Mouse (Mus musculus) liver, postnatal 0 days (tissue): ENCODE data around the gene Slc37a2. TPM values are rescaled to one million over a fixed set of nuclear protein-coding genes. Genes with fewer than 3 reads are reported as not detected.

ENCODE experiments used
- ATAC-seq: fragments of 200-750 bp; cut with Nextera tagmentation; 2 replicates; pipeline ENCODE4 v1.8.0; 2017; ENCODE audit warnings: mild to moderate bottlenecking, moderate library complexity
- DNase-seq: peaks from one replicate; pipeline ENCODE4 v3.0.0-alpha.2; 2016
- H3K27ac ChIP-seq: fragments of 300-500 bp; sonication (generic); 2 replicates; pipeline ENCODE4 v1.5.1; 2014; ENCODE audit warnings: antibody characterized with exemption, moderate library complexity, mild to moderate bottlenecking, low read depth
- H3K27me3 ChIP-seq: fragments of 300-500 bp; sonication (generic); 2 replicates; pipeline ENCODE4 v1.6.1; 2014; ENCODE audit warnings: low read length, control low read depth, mixed read lengths; ENCODE audit not compliant: insufficient read depth
- H3K36me3 ChIP-seq: fragments of 300-500 bp; sonication (generic); replicated peaks from 2 replicates; pipeline ENCODE4 v1.6.1; 2014; ENCODE audit warnings: mild to moderate bottlenecking, control low read depth, low read length, moderate library complexity, mixed read lengths; ENCODE audit not compliant: insufficient read depth
- H3K4me1 ChIP-seq: fragments of 300-500 bp; sonication (generic); 2 replicates; pipeline ENCODE4 v1.6.1; 2014; ENCODE audit warnings: antibody characterized with exemption, mild to moderate bottlenecking, control low read depth; ENCODE audit not compliant: insufficient read depth
- H3K4me2 ChIP-seq: fragments of 300-500 bp; sonication (generic); 2 replicates; pipeline ENCODE4 v1.6.1; 2014; ENCODE audit warnings: low read depth, mild to moderate bottlenecking, low read length, moderate library complexity, mixed read lengths
- H3K4me3 ChIP-seq: fragments of 300-500 bp; sonication (generic); 2 replicates; pipeline ENCODE4 v1.5.1; 2014; ENCODE audit warnings: low read depth, low read length
- H3K9ac ChIP-seq: fragments of 300-500 bp; sonication (generic); replicated peaks from 2 replicates; pipeline ENCODE4 v1.6.1; 2014; ENCODE audit warnings: mild to moderate bottlenecking, moderate library complexity
- H3K9me3 ChIP-seq: fragments of 300-500 bp; sonication (generic); 2 replicates; pipeline ENCODE4 v1.6.1; 2016; ENCODE audit warnings: mild to moderate bottlenecking, control low read depth, low read length, mixed read lengths
- CTCF ChIP-seq: sonication (generic); IDR thresholded peaks from 2 replicates; pipeline ENCODE4 v1.5.1; 2016; ENCODE audit warnings: antibody characterized with exemption, low read depth
- EP300 ChIP-seq: IDR thresholded peaks from 2 replicates; pipeline ENCODE4 v1.6.1; 2016; ENCODE audit warnings: antibody characterized with exemption, low read depth, mild to moderate bottlenecking
- WGBS: fragments of 180-500 bp; shearing (Covaris S2); extraction: QIAGEN DNeasy Blood & Tissue Kit; methylation state at CpG from one replicate; pipeline ENCODE4 v1.1.7; 2014; ENCODE audit not compliant: insufficient replicate concordance; 5-methylcytosine and 5-hydroxymethylcytosine counted together
- polyA plus RNA-seq: library from polyadenylated mRNA; unstranded; fragments of >200 nt; fragmentation: Nextera tagmentation; extraction: Ambion mirVana; gene quantifications from 2 replicates; pipeline ENCODE4 v1.2.1, GENCODE M21; 2015

The Slc37a2 gene
- polyA plus RNA-seq, 1 experiment from 2014 or later = 1.7 TPM

- no peak for DNase-seq
- no peak overlapping the region for H3K27ac ChIP-seq
- no peaks in the 10 kb centered on the region for H3K9me3 ChIP-seq
- TF ChIP-seq CTCF = no peak
- TF ChIP-seq EP300 = no peak
- no peak overlapping the region for H3K4me3 ChIP-seq
- H3K9ac ChIP-seq = no peak overlapping the region
- H3K4me2 ChIP-seq = no peak overlapping the region
- H3K4me1 ChIP-seq = peaks cover 8% of the 10 kb centered on the region
- ATAC-seq = no peak
- WGBS = 60% methylated on average over 5 of the region's 5 CpGs
- H3K36me3 ChIP-seq = no peaks in the 10 kb centered on the region
- no peaks in the 10 kb centered on the region for H3K27me3 ChIP-seq
Measured at GRCm38 (mm10) chr9:37203884-37204283, 51.7 kb downstream of the Slc37a2 start.

- H3K36me3 ChIP-seq = no peaks in the 10 kb centered on the region
- TF ChIP-seq EP300 (no peak), CTCF (no peak)
- H3K27ac ChIP-seq = no peak overlapping the region
- no peaks in the 10 kb centered on the region for H3K27me3 ChIP-seq
- H3K9me3 ChIP-seq = no peaks in the 10 kb centered on the region
- no peak overlapping the region for H3K9ac ChIP-seq
- 74% methylated on average over 5 of the region's 5 CpGs for WGBS
- H3K4me1 ChIP-seq = no peaks in the 10 kb centered on the region; the same call in 1 of the 2 replicates
- no peak overlapping the region for H3K4me2 ChIP-seq
- no peak for DNase-seq
- no peak overlapping the region for H3K4me3 ChIP-seq
- no peak for ATAC-seq
Measured at GRCm38 (mm10) chr9:37200414-37200813, 55.1 kb downstream of the Slc37a2 start.

- Histone ChIP-seq H3K27ac (no peak overlapping the region), H3K9me3 (no peaks in the 10 kb centered on the region), H3K27me3 (no peaks in the 10 kb centered on the region), H3K4me2 (no peak overlapping the region), H3K4me1 (no peaks in the 10 kb centered on the region), H3K36me3 (no peaks in the 10 kb centered on the region), H3K9ac (no peak overlapping the region), H3K4me3 (no peak overlapping the region)
- ATAC-seq (no peak), DNase-seq (no peak)
- 55% methylated on average over 4 of the region's 4 CpGs for WGBS
- no peak for TF ChIP-seq CTCF
- no peak for TF ChIP-seq EP300
Measured at GRCm38 (mm10) chr9:37197067-37197466, 58.5 kb downstream of the Slc37a2 start.

GRCm38 (mm10) chr9:37188024-37188423 is 67.5 kb downstream of the Slc37a2 start:
- no peak overlapping the region for H3K9ac ChIP-seq
- ATAC-seq = no peak
- WGBS = 71% methylated on average over 3 of the region's 3 CpGs
- TF ChIP-seq EP300 = no peak
- no peak for TF ChIP-seq CTCF
- no peak overlapping the region for H3K4me3 ChIP-seq
- H3K4me2 ChIP-seq = no peak overlapping the region
- H3K9me3 ChIP-seq = no peaks in the 10 kb centered on the region
- DNase-seq = no peak
- H3K27me3 ChIP-seq = no peaks in the 10 kb centered on the region
- no peaks in the 10 kb centered on the region for H3K36me3 ChIP-seq
- H3K4me1 ChIP-seq = no peaks in the 10 kb centered on the region
- H3K27ac ChIP-seq = no peak overlapping the region

- H3K4me2 ChIP-seq = no peak overlapping the region
- H3K27ac ChIP-seq = no peak overlapping the region
- H3K27me3 ChIP-seq = no peaks in the 10 kb centered on the region
- H3K9ac ChIP-seq = no peak overlapping the region
- H3K4me3 ChIP-seq = no peak overlapping the region
- no peaks in the 10 kb centered on the region for H3K9me3 ChIP-seq
- TF ChIP-seq EP300 (no peak), CTCF (no peak)
- DNase-seq (no peak), ATAC-seq (no peak)
- H3K36me3 ChIP-seq = no peaks in the 10 kb centered on the region
- 83% methylated on average over 5 of the region's 5 CpGs for WGBS
- H3K4me1 ChIP-seq = no peaks in the 10 kb centered on the region
Measured at GRCm38 (mm10) chr9:37187407-37187806, 68.1 kb downstream of the Slc37a2 start.

GRCm38 (mm10) chr9:37183176-37183575 is 72.4 kb downstream of the Slc37a2 start:
- H3K9me3 ChIP-seq = no peaks in the 10 kb centered on the region
- H3K36me3 ChIP-seq = no peaks in the 10 kb centered on the region
- no peak overlapping the region for H3K4me2 ChIP-seq
- no peak for ATAC-seq
- TF ChIP-seq EP300 = no peak
- no peak for TF ChIP-seq CTCF
- no peak overlapping the region for H3K27ac ChIP-seq
- H3K27me3 ChIP-seq = no peaks in the 10 kb centered on the region
- no peak for DNase-seq
- no peaks in the 10 kb centered on the region for H3K4me1 ChIP-seq
- no peak overlapping the region for H3K4me3 ChIP-seq
- 68% methylated on average over 2 of the region's 2 CpGs for WGBS
- no peak overlapping the region for H3K9ac ChIP-seq

- no peak overlapping the region for H3K4me3 ChIP-seq
- H3K27me3 ChIP-seq = no peaks in the 10 kb centered on the region
- WGBS = 65% methylated on average over 5 of the region's 5 CpGs
- H3K9ac ChIP-seq = no peak overlapping the region
- no peak for DNase-seq
- no peak for ATAC-seq
- no peaks in the 10 kb centered on the region for H3K4me1 ChIP-seq
- H3K9me3 ChIP-seq = no peaks in the 10 kb centered on the region
- no peak for TF ChIP-seq CTCF
- TF ChIP-seq EP300 = no peak
- H3K36me3 ChIP-seq = no peaks in the 10 kb centered on the region
- H3K27ac ChIP-seq = no peak overlapping the region
- no peak overlapping the region for H3K4me2 ChIP-seq
Measured at GRCm38 (mm10) chr9:37181596-37181995, 73.9 kb downstream of the Slc37a2 start.
